Mouse (Mus musculus): ENCODE measurements at regions not wholly inside any gene's neighbourhood (a gene's known extent, or its start where the extent isn't known, plus 50 kb on each side); places are given as distances from the start of the nearest gene placed in this dataset.

DNA sequence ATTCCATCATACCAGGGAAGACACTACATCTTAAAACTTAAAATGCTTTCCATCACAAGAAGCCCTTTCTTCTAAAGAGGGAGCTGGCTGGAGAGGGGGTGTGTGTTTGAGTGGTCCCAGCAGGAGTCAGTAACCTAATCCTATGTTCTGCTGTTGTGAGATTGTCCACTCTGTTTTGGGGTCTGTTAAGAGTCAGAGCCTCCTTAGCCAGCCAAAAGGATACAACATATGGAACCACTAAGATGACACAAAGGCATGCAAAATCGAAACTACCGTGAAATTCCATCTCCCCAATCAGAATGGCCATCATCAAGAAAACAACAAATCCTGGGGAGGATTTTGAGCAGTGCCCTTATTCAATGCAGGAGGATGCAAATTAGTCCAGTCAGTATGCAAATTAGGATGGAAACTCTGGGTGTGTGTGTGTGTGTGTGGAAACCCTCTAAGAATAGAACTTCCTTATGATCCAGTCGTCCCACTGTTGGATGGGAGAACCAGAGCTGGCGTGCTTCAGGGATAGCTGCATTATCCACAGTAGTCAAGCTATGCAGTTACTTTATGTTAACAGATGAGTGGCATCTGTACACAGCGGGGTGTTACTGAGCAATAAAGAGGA is 63.7 kb upstream of the Slc24a4 start:
- TF ChIP-seq CTCF (IDR thresholded peaks at IDR 0.05; ENCODE audit: borderline replicate concordance, extremely low read depth, insufficient read depth, insufficient read length) (no peak), POLR2A (IDR thresholded peaks at IDR 0.05; ENCODE audit: borderline replicate concordance, extremely low read depth, insufficient read depth, insufficient read length, poor library complexity, severe bottlenecking) (no peak)

Measured in brain, embryonic 14.5 days (tissue).